Mouse (Mus musculus): ENCODE measurements at regions not wholly inside any gene's neighbourhood (a gene's known extent, or its start where the extent isn't known, plus 50 kb on each side); places are given as distances from the start of the nearest gene placed in this dataset.

DNA sequence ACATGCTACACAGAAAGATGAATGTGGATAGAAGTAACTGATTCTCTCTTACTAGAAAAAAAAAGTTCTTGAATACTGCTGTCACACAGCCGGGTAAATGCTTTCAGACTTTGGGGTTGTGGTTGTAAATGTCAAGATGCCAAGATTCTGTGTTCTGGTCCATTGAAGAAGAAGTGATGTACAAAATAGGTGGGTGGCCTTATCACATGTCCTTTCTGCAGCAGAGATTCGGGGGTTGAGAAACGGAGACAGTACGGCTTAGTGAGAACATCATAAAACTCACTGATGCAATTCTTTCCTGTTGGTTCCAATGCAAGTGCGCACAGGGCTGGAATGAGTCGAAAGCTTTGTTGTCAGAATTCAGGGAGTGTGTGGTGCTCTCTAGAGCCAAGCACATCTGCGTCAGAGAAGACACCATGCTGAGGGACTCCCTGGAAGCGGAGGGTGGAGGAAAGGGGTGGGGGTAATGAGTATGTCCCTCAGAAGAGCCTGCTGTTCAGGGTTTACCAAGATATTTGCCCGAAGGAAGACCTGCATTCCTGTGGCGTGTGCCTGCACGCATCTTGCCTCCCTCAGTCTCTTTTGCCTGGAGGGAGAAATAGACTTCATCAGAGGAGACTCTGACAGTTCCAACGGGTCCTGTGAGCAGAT lies 160.1 kb downstream of the Kcna5 start:
- TF ChIP-seq GATA1 (IDR thresholded peaks at IDR 0.05; ENCODE audit: borderline replicate concordance, low read length) (no peak), FLI1 (IDR thresholded peaks at IDR 0.05; ENCODE audit: low read length) (no peak)
